Mouse (Mus musculus) adrenal gland, adult (tissue): ENCODE results near the gene Zfp799.
"Not testable (repeated sequence)": the region's sequence is repeated elsewhere in the genome, so short reads cannot be mapped to it uniquely, and the experiment has no call there.

Experiments
- DNase-seq, 2 experiments: peaks; one replicate each; pipeline ENCODE4 v3.0.0; 2022 to 2023; ENCODE audit warnings: low spot score in 1 of 2; ENCODE audit not compliant: inconsistent age in 2 of 2

Gene Zfp799

DNA sequence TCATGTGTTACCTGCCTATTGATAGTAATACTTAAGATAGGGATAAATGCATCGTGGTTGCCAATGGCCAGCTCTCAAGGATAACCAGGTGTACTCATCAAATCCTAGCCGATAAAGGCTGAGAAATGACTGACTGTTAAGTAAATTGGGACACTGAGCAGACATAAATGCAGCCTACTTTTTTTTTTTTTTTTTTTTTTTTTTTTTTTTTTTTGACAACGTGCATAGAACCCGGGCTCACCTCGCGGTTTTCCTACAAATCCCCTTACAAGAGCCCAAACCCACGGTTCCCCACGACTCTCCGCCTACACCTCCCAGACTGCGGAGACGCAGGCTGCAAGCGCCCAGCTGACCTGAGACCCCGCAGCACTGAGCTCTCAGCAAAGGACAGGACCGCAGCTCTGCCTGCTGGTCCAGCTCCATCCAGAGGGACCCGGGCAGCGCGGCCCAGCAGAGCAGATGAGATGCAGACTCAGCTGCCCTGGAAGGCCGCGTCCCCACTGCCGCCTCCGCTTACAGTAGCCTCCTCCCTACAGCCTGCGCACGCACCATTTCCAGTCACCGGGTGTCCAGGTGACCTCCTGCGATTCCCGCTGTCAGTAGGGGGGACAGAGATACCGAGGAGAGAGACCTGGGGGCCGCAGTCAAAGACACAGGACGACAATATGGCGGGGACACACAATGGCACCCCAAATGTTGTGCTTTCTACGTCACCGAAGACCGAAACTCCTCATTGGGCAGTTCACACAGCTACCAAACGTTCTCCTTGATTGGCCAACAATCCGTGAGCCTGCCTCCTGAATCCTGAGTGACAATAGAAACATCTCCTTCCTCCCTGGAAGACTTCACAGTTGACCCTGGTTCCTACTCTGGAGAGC lies at the start of gene Zfp799:
Gene Zfp799 (minus strand): TSS at position 722 of the 878 bp plus-strand sequence.
- DNase-seq = peak; percentile 81 to 94

DNA sequence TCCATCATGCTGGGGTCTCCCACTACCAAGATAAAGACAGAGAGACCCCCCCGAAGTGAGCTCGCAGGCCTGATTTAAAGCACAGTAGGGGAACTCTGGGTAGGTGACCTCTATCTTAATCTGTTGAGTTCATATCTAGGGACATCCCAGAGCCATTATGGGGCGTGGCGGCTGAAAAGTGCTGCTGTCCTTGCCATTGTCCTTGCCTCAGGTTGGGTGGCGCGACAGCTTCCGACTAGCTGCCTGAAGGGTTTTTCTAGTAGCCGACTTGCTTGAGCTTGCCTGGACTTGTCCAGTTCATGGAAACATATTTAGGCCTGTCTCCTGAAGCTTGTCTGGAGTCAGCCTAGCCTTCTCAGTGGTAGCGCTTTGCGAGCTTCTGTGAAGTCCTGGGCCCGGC lies 48.7 kb upstream of the Zfp799 start:
- DNase-seq = no peak

DNA sequence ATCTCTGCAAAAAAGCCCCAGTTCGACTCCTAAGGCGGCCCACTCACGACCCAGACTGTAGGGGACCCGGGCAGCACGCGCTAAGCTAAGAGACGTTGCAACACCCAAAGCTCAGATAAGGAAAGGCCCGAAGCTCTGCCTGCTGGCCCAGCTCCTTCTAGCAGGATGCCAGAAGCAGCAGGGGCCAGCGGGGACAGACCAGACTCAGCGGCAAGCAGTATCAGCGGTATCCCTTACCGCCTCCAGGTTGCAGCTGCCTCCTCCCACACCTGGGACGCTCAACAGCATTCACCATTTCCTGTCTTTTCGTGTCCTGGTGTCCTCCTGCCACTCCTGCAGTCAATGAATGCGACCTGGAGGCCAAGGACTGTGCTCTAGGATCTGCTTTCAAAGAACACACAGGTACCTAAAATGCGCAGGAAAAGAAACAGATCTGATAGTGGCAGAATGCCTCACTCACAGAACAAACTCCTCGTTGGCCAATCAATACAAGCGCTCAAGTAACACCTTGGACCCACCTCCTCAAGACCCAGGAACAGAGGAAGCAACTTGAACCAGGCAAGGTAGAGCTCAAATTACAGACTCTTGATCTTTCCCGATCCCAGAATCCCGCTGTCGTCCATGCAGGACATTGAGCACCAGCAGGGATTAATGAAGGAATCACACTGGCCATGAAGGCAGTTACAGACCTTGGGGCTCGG lies 47.6 kb upstream of the Zfp799 start:
- no peak for DNase-seq

DNA sequence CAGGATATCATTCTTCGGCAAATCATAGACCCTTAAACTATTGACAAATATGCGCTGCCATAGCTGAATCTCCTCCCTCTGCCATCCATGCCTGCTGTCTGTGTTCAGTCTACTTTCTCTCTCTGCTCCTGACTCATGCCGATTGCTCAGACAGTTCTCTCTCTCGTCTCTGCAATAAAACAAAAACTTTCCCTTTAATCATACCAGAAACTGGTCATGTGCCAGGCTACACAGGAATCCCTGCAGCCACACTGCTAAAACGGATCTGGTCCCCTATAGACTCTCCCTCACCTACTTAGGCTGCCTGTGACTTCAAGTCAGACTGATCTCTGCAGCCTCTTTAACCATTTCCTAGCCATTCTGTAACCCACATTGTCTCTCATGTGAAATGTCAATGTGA lies 42.6 kb upstream of the Zfp799 start:
- peak; percentile 30 to 70 for DNase-seq

DNA sequence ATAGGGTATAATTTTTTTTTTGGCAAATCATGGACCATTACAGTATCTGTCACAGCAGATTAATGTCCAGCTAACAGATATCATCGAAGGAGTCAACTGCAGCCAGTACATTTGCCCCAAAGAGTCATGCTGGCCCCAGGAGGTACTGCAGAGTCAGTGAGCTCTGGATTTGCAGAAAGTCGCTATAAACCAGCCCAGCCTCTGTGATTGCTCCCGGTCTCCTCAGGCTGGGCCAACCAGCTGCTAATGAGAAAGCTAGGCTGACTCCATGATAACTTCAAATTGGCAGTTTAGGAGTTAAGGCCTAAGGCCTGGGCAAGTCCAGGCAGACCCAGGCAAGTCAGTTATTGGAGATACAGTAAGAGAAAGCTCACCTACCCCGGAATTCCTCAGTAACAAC lies 42.0 kb upstream of the Zfp799 start:
- DNase-seq = no peak

DNA sequence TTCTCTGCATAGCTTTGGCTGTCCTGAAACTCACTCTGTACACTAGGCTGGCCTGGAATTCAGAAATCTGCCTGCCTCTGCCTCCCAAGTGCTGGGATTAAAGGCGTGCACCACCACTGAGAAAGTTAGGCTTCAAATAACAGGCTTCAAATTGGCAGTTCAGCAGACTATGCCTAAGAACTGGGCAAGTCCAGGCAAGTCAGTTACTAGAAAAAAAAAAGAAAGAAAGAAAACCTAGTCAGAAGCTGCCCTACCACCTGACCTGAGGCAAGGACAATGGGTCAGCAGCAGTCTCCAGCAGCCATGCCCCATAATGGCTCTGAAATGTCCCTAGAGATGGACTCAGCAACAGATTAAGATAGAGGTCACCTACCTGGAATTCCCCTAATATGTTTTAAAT lies 41.4 kb upstream of the Zfp799 start:
- no peak for DNase-seq

DNA sequence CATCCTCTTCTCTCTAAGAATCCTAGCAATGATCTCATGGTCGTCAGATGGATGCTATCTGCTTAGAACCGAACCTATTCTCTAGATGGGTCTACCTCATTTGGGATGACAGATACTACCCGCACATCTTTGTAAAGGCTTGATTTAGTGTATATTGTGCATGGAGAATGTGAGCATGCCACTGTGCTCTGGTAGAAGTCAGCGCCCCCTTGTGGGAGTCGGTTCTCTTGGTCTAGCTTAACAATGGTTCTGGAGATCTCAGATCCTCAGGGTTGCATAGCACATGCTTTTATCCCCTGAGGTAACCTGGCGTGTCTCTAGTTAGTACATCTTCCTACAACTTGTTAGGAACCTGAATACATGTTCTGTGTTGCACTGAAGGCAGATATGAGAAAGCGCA lies 37.2 kb upstream of the Zfp799 start:
- not testable (repeated sequence) for DNase-seq

DNA sequence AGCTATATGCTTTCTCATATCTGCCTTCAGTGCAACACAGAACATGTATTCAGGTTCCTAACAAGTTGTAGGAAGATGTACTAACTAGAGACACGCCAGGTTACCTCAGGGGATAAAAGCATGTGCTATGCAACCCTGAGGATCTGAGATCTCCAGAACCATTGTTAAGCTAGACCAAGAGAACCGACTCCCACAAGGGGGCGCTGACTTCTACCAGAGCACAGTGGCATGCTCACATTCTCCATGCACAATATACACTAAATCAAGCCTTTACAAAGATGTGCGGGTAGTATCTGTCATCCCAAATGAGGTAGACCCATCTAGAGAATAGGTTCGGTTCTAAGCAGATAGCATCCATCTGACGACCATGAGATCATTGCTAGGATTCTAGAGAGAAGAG lies 26.7 kb upstream of the Zfp799 start:
- not testable (repeated sequence) for DNase-seq

DNA sequence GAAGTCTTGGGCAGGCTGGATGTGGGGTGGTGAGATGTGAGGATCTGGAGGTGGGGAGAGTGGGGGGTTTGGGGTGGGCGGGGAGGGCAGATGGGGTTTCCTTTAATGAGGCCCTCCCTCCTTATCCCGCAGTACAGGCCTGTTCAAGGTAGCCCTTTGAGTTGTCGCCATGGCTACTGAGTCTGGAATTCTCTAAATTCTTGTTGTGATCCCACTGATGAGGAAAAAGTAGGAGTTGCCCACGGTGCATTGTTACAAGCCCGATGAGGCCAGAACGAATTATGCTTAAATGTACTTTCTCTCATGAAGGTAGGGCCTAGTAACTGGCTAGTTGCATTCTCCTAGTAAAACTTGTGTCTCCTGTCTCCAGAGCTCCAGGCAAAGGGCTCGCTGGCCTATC lies 21.5 kb upstream of the Zfp799 start:
- DNase-seq = no peak

DNA sequence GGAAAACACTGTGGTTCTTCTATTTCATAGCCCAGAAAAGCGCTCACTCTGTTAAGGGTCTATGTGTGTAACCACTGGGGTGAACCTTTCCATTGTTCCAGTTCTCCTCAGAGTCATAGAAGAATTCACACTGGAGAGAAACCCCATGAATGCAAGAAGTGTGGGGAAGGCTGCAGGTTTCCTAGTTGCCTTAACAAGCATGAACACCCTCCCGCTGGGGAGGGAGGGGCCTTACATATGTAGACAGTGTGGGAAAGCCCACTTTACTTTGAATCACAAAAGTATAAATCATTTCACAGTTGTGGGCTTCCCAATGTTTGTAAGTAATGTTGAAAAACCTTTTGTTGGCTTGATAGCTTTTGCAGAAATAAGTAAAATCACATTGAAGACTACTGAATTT lies 11.3 kb upstream of the Zfp799 start:
- no peak for DNase-seq

DNA sequence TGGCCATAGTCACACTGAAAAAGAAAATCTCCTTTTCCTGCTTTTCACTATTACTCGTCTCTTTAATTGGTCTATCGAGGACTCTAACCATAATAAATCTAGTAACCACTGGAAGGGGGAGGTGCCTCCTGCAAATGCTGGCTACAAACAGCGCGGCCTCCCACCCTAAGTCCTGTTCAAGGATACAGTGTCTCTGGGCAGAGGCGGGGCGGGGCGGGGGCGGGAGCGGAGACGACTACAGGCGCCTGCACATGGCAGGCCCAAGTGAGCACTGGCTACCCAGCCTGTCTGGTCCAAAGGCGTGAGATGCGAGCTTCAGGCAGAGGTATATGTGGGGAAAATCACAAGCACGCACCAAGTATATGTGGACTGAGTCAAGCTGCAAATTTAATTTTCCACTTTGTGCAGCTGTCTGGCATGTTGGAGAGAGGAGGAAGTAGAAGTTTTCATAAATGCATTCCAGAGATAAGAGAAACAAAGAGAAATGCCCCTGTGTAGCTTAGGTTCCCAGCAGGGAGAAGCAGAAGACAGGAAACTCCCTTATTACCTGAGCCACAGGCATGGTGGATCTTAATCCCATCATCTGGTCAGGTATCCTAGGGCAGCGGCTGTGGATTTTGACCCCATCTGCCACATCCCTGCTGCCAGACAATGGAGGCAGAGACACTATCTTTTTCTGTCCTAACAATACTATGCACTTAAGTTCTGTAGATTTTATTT lies 9.2 kb upstream of the Zfp799 start:
- DNase-seq = peak; percentile 36 to 63

DNA sequence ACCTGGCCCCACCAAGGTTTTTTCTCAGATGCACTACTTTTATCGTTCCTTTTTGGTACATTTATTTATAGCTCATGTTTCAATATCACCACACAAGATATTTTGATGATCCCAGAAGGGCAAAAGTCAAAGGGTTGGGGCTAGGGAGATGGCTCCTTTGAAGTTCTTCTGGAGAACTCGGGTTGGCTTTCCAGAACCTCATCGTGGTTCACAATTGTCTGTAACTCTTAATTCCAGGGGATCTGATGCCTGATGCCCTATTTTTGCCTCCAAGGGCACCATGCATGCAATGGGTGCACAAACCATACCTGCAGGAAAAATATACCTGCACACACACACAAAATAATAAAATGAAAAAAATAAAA lies 339 bp upstream of the Zfp799 start:
- DNase-seq = no peak

DNA sequence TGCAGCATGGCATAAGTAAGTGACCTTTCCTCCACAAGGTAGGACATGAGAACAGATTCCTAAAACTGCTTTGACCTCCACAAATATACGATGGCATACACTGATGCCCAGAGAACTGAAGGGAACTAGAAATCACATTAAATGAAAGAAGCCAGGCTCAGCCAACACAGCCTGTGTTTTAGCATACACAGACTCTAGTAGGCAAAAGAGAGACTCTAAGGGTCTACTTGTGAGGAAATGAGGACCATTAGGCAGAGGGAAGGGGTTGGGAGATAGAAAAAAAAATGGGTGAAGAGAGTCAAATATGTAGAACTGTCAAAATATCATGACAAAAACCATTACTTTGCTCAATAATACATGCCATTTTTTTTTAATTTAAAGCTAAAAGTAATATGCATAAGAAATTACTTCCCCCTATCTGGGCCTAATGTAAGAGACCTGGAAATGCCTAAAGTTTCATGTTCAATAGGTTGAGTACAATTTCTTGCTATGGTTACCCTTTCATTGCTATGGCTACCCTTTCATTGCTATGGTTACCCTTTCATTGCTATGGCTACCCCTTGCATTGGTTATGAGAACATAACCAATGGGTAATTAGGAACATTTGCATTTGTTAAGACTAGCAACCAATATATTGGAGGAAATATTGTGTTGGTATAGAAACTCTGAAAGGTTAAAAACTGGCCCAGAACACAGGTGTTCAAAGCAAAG lies 13.8 kb downstream of the Zfp799 start:
- no peak for DNase-seq

DNA sequence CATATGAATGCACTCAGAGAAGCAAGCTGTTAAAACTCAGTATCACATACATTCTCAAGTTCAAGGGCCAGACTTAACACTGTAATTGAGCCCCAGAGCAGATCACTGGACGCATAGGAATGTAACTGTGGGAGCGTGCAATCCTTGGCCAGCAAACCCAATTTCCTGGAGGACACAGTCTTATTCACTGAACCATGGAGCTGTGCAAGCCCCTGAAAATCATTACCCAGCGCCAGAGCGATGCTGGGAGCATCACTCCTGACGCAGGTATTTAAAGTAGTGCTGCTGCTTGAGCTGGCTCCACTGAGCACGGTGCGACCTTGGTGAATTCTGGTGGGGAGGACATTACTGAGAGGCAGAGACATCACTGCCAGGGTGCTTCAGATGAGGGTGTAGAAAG lies 15.9 kb downstream of the Zfp799 start:
- no peak for DNase-seq

DNA sequence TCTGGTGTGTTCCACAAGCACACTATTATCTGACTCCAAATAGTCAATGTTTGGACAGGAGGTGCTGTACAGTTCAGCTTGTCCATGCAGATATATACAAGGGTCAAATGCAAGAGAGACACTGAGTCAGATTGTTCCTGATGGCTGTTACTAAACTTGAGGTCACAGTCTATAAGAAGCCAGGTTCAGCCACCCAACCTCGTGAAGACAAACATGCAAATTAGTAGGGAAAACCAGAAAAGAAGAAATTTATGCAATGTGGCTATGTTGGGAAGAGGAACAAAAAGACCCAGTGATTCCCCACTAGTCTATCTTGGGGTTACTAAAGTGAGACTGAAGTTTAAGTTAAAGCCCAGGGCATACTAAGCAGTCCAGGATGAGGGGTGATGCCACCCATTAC lies 19.4 kb downstream of the Zfp799 start:
- DNase-seq = no peak

DNA sequence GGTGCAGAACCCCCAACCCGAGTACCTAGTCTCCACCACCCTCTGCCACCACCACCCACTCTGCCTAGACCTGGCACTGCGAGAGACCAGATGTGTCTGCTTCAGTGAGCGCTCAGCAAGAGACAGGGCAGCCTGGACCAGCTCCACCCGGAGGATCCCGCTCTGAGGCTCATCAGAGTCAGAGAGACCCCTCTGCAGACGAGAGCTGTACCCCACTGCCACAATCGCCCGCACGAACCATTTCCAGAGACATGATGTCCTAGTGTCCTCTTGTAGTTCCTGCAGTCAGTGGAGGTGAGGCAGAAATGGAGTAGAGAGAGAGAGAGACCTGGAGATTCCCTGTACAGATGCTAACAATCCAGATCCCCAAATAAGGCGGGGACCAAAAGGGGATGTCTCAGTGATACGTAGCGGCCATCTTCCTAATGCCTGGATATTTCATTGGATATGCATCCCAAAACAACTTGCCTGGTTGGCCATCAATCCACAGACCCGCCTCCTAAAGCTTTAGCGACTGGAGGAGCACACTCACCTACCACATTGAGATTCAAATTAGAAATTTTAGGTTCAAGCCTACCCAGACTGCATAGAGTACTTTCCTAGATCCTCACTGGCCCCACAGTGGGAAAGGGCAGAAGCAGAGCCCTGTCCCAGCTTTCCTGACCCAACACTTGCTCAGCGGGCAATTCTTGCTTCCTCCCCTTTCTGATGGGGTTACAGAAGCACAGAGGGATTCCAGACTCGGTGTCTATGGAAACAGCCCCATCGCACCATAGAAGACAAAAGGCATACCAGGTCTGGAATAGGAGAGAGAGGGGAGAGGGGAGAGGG lies 20.3 kb downstream of the Zfp799 start, which contains the start of gene Zfp811:
Gene Zfp811 (minus strand): TSS at position 388 of the 831 bp plus-strand sequence.
- DNase-seq = peak; percentile 11 to 45

DNA sequence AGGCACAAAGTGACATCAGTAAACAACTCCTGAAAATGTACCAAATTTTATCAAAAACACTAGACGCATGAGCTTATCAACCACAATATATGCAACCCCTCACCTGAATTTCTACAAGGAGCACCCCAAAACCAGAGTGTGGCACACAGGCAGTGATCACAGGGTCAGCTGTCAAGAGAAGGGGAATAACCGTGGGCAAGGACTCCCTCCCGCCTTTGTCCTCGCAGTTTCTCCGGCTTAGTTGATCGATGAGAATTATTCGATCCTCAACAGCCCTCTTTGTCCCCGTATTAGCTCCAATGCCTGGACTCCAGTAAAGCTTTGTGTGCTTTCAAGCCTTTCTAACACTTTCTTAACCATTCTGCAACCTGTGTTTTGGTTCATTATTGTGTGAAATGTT lies 21.1 kb downstream of the Zfp799 start:
- peak in 1 of 2 experiments; percentile 31 for DNase-seq

DNA sequence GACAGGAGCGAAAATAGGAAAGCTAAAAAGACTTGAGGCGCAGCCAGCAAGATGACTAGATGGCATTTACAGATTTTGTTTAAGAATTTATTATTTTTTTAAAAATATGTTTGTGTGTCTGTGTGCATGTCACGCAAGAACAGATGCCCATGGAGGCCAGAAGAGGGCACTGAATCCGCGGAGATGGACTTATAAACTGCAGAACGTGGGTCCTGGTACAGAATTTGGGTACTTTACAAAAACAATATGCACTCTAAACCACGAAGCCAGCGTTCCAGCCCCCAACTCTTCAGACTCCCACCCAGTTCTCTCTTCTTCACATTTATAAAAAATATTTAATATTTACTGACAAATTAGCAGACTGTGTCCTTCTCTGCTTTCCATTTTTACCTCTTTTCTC lies 40.8 kb downstream of the Zfp799 start:
- DNase-seq = no peak

DNA sequence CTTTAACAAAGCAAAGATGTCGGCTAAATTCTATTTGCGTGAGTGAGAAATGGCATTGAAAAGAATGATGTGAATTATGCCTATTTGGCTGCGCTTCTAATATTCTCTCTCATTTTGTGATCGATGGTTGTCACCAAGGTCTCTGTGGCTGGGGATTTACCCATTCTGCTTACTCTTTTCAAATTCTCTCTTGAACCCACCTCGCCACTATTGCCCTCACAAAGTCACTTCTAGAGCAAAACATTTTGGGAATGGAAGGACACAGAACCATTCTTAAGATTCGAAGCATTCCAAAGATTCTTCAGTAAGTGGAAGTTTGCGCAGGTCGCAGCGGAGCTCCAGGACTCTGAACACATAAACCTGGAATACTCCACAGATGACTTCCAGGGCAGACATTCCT lies 41.5 kb downstream of the Zfp799 start:
- DNase-seq = no peak

DNA sequence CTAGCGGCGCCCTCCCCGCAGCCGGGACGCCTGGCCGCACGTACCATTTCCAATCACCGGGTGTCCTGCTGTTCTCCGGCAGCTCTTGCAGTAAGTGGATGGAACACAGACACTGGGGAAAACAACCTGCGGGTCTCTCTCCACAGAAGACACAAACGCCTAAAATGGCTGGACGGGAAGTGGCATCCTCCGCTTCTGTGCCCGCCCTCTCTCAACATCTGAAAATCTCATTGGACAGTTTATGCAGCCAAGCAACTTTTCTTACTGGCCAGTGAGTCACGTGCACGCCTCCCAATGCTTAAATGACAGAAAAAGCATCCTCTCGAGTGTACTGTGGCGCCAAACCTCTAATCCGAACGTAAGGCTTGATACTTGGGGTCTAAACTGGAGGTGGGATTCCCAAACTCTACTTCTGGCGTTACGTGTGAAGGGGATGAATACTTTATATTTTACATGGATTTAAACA lies 41.9 kb downstream of the Zfp799 start, which contains the start of gene Zfp871:
Gene Zfp871 (minus strand): TSS at position 194 of the 466 bp plus-strand sequence.
- peak; percentile 89 to 97 for DNase-seq
